Mouse (Mus musculus): Measurements from ENCODE around the gene Polr1a. TPM values are rescaled to one million over a fixed set of nuclear protein-coding genes. Genes with fewer than 3 reads are reported as not detected.

The Polr1a gene
- polyA plus RNA-seq, 1 experiment, result 26.1 TPM

DNA sequence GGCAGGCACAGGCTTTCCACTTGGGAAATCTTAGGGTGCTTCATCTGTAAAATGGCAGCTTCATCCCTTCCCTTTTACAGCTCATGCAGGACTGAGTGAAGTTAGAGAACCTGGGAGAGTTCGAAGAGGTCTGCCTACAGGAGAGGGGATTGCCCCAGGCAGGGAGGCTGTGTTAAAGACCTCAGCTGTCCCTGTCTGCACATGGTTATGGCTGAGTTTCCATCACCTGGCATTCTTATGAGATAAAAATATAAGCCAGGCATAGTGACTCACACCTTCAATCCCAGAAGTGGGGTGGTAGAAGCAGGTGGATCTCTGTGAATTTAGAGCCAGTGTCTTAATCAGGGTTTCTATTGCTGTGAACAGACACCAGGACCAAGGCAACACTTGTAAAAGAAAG is 100.6 kb downstream of the Polr1a start:
- TF ChIP-seq GATA1 (IDR thresholded peaks at IDR 0.05; ENCODE audit: low read length), result no peak

- TF ChIP-seq GATA1 (IDR thresholded peaks at IDR 0.05; ENCODE audit: low read length), result no peak
These were observed 105.2 kb downstream of the Polr1a start for GRCm38 (mm10) chr6:72014033-72014432.

- no peak for TF ChIP-seq GATA1 (IDR thresholded peaks at IDR 0.05; ENCODE audit: low read length)
These were observed 109.2 kb downstream of the Polr1a start for GRCm38 (mm10) chr6:72018052-72018451.

- no peak for TF ChIP-seq GATA1 (IDR thresholded peaks at IDR 0.05; ENCODE audit: low read length)
These were observed 116.6 kb downstream of the Polr1a start for GRCm38 (mm10) chr6:72025497-72025896.

DNA sequence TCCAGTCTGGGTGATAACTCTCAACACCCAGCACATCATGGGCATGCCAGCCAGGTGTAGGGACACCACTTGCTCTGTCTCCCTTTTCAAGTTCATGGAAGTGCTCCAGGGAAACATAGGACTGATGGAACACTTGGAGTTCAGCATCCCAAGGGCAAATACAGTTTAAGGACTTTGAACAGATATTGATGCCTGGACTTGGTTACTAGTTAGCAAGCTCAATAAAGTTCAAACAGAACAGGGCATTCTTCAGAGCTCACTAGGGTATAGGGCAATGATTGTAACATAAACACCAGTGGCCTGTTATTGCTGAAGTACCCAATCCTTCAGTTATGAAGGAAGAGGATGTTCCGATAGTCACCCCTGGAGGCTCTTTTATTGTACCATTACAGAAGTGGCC is 119.2 kb downstream of the Polr1a start:
- TF ChIP-seq GATA1 (IDR thresholded peaks at IDR 0.05; ENCODE audit: low read length), result no peak

DNA sequence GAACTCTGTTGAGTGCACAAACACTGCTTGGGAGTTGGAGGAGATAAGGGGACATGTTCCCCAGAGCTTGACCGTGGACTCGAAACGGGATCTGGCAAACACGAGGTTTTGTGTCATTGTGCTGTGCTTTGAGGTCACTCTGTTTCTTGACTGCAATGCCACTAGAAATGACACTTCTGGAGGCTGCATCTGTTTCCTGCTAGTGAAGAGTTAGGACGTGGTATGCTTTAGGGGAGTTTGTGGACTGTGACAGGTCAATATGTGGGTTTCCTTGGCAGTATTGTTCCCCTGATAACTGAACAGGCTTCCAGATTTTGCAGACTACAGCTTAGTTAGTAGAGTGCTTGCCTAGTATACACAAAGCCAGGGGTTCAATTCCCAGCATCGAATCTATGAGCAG is 120.8 kb downstream of the Polr1a start:
- no peak for TF ChIP-seq GATA1 (IDR thresholded peaks at IDR 0.05; ENCODE audit: low read length)

Other genes starting within 250 kb of the Polr1a start
- not detected in 2 replicates for gene Reep1, start 201.5 kb upstream of the Polr1a start, polyA plus RNA-seq (2012)
- gene Mrpl35, start 82.1 kb upstream of the Polr1a start, polyA plus RNA-seq (2012), result 0.70 and 1.1 TPM in 2 replicates
- 20.9 and 44.2 TPM in 2 replicates for gene Immt, start 77.7 kb upstream of the Polr1a start, polyA plus RNA-seq (2012)
- gene Ptcd3, start 303 bp upstream of the Polr1a start, polyA plus RNA-seq (2012), result 4.2 TPM in 2 replicates
- 56.6 and 62.0 TPM in 2 replicates for gene St3gal5, start 188.5 kb downstream of the Polr1a start, polyA plus RNA-seq (2012)

All from G1E-ER4 (cell line).